ENCODE assay signal across 22 mouse cellular contexts in genomic region chr3:85634389-85635125, GRCm38 (mm10).
DNase-seq lines count a peak whose midpoint lies in the region; ATAC-seq and TF ChIP-seq lines count a peak whose summit lies in the region.
"Had no signal": no experiment of that assay in that cellular context is flagged by ENCODE, and none has a peak within 500 bp of the region (broad histone marks: within the 10 kb centered on the region; RNA-seq: fewer than 3 reads in every experiment).

No protein-coding gene starts in this region.

- H3K36me3 ChIP-seq in forebrain, embryonic 14.5 days (ENCODE audit: control insufficient read depth, insufficient read depth, low read length) = no peaks in the 10 kb centered on the region
- H3K36me3 ChIP-seq in forebrain, embryonic 10.5 days (replicated peaks) = peaks cover 6% of the 10 kb centered on the region; the same call in 1 of the 2 replicates
- H3K36me3 ChIP-seq in kidney, embryonic 16.5 days (ENCODE audit: insufficient read depth, low read length) = no peaks in the 10 kb centered on the region
- H3K36me3 ChIP-seq: embryonic facial prominence, embryonic 15.5 days; liver, embryonic 15.5 days; midbrain, embryonic 15.5 days had no signal

- no peak for TF ChIP-seq CTCF in lung, adult 2 months (IDR thresholded peaks at IDR 0.05; ENCODE audit: insufficient read depth, low read length)

- TF ChIP-seq POLR2A in lung, adult 2 months (IDR thresholded peaks at IDR 0.05; ENCODE audit: borderline replicate concordance, extremely low read depth, low read depth, low read length) = no peak

- H3K9ac ChIP-seq in forebrain, embryonic 14.5 days (ENCODE audit: low read length) = no peak overlapping the region
- H3K9ac ChIP-seq in kidney, embryonic 16.5 days (replicated peaks; ENCODE audit: low read length) = no peak overlapping the region
- H3K9ac ChIP-seq: embryonic facial prominence, embryonic 15.5 days; limb, embryonic 12.5 days; liver, embryonic 15.5 days; midbrain, embryonic 15.5 days had no signal

- peak; percentile 61 for DNase-seq in forebrain, embryonic 14.5 days (ENCODE audit: low spot score)
- no peak for DNase-seq in forebrain, embryonic 10.5 days (ENCODE audit: extremely low spot score, low spot score)
- DNase-seq in kidney, postnatal 25 days = no peak
- peak; percentile 43 for DNase-seq in A20 (ENCODE audit: low read depth, low spot score)
- DNase-seq in fibroblast of lung, adult 2 months (ENCODE audit: low read depth) = peak; percentile 51
- DNase-seq in neural tube, embryonic 10.5 days (ENCODE audit: extremely low spot score, low spot score) = no peak
- no peak for DNase-seq in lung, adult 2 months
- DNase-seq: adrenal gland, postnatal 36 days; cerebellum, adult 9-11 months; gastrocnemius, postnatal 36 days; kidney, postnatal 36 days; lung, postnatal 10 days; right cerebral cortex, adult 18-20 months; thymus, adult 18-20 months had no signal

- ATAC-seq in forebrain, embryonic 14.5 days = peak; percentile 67
- peak; percentile 69 for ATAC-seq in kidney, embryonic 16.5 days (ENCODE audit: low FRiP score, low TSS enrichment)
- ATAC-seq: activated CD4-positive, CD25-positive, alpha-beta regulatory T cell, adult 4 months; midbrain, embryonic 15.5 days had no signal

- H3K4me2 ChIP-seq in forebrain, embryonic 14.5 days (ENCODE audit: low read length) = no peak overlapping the region
- H3K4me2 ChIP-seq in kidney, embryonic 16.5 days (replicated peaks; ENCODE audit: low read depth, low read length) = no peak overlapping the region
- H3K4me2 ChIP-seq: embryonic facial prominence, embryonic 15.5 days; heart, embryonic 11.5 days; limb, embryonic 12.5 days; liver, embryonic 15.5 days; midbrain, embryonic 15.5 days had no signal

- no peaks in the 10 kb centered on the region for H3K4me1 ChIP-seq in forebrain, embryonic 14.5 days (ENCODE audit: control insufficient read depth, insufficient read depth, low read length)
- no peaks in the 10 kb centered on the region for H3K4me1 ChIP-seq in forebrain, embryonic 10.5 days
- no peaks in the 10 kb centered on the region for H3K4me1 ChIP-seq in kidney, embryonic 16.5 days (ENCODE audit: insufficient read depth, low read length)
- H3K4me1 ChIP-seq in lung, adult 2 months (ENCODE audit: control insufficient read depth, insufficient read depth, low read length) = no peaks in the 10 kb centered on the region
- H3K4me1 ChIP-seq: embryonic facial prominence, embryonic 15.5 days; limb, embryonic 12.5 days; liver, embryonic 15.5 days; midbrain, embryonic 15.5 days had no signal

- 60% methylated on average over 8 of the region's 8 CpGs for WGBS in forebrain, embryonic 14.5 days
- 84% methylated on average over 8 of the region's 8 CpGs for WGBS in forebrain, embryonic 10.5 days
- WGBS in kidney, embryonic 16.5 days = 51% methylated on average over 8 of the region's 8 CpGs
- 85% methylated on average over 8 of the region's 8 CpGs for WGBS in lung, adult 2 months

- H3K4me3 ChIP-seq in forebrain, embryonic 14.5 days (ENCODE audit: low read depth, low read length) = no peak overlapping the region
- no peak overlapping the region for H3K4me3 ChIP-seq in forebrain, embryonic 10.5 days
- no peak overlapping the region for H3K4me3 ChIP-seq in kidney, embryonic 16.5 days (ENCODE audit: low read length)
- H3K4me3 ChIP-seq in lung, adult 2 months (replicated peaks; ENCODE audit: extremely low read depth, low read depth, low read length) = no peak overlapping the region
- H3K4me3 ChIP-seq: embryonic facial prominence, embryonic 15.5 days; hindbrain, embryonic 10.5 days; limb, embryonic 12.5 days; liver, embryonic 15.5 days; midbrain, embryonic 15.5 days had no signal

- H3K27me3 ChIP-seq in forebrain, embryonic 14.5 days (replicated peaks; ENCODE audit: control insufficient read depth, insufficient read depth, low read length) = no peaks in the 10 kb centered on the region
- H3K27me3 ChIP-seq in forebrain, embryonic 10.5 days (ENCODE audit: poor library complexity, severe bottlenecking) = no peaks in the 10 kb centered on the region
- H3K27me3 ChIP-seq in kidney, embryonic 16.5 days (ENCODE audit: insufficient read depth, low read length) = no peaks in the 10 kb centered on the region
- H3K27me3 ChIP-seq: embryonic facial prominence, embryonic 15.5 days; limb, embryonic 12.5 days; liver, embryonic 15.5 days; midbrain, embryonic 15.5 days had no signal

- H3K27ac ChIP-seq in forebrain, embryonic 14.5 days (ENCODE audit: low read depth, low read length) = no peak overlapping the region
- no peak overlapping the region for H3K27ac ChIP-seq in forebrain, embryonic 10.5 days
- H3K27ac ChIP-seq in kidney, embryonic 16.5 days (ENCODE audit: low read length) = no peak overlapping the region
- H3K27ac ChIP-seq: embryonic facial prominence, embryonic 15.5 days; hindbrain, embryonic 10.5 days; limb, embryonic 12.5 days; liver, embryonic 15.5 days; midbrain, embryonic 15.5 days had no signal

- H3K9me3 ChIP-seq in forebrain, embryonic 14.5 days (replicated peaks; ENCODE audit: control insufficient read depth, low read length) = no peaks in the 10 kb centered on the region
- no peaks in the 10 kb centered on the region for H3K9me3 ChIP-seq in forebrain, embryonic 10.5 days
- no peaks in the 10 kb centered on the region for H3K9me3 ChIP-seq in kidney, embryonic 16.5 days (ENCODE audit: low read length)
- H3K9me3 ChIP-seq: embryonic facial prominence, embryonic 15.5 days; hindbrain, embryonic 10.5 days; limb, embryonic 12.5 days; liver, embryonic 15.5 days; midbrain, embryonic 15.5 days had no signal

Comparison
In these comparisons a context has a peak if more than half of its experiments do, and no peak if none do; other contexts are left out.
1. DNase-seq: peak in forebrain, embryonic 14.5 days (single experiment), A20 (single experiment) and fibroblast of lung, adult 2 months (single experiment); none in forebrain, embryonic 10.5 days (single experiment), kidney, postnatal 25 days (0 of 2), neural tube, embryonic 10.5 days (single experiment) and lung, adult 2 months (single experiment).